Mouse (Mus musculus): ENCODE measurements around the gene Olfr1030. TPM values are rescaled to one million over a fixed set of nuclear protein-coding genes. Genes with fewer than 3 reads are reported as not detected.
"Not testable (repeated sequence)": the region's sequence is repeated elsewhere in the genome, so short reads cannot be mapped to it uniquely, and the experiment has no call there.

Olfr1030 gene
- not detected in 2 replicates for polyA plus RNA-seq (2015; fragmentation: Nextera tagmentation; extraction: Ambion mirVana)

GRCm38 (mm10) chr2:85978976-85979375, at the start of gene Olfr1030:
Gene Olfr1030, plus strand, starts transcription at chr2:85979276.
- no peak within 1 kb of the TSS for H3K4me3 ChIP-seq (replicated peaks)
- H3K27ac ChIP-seq (replicated peaks), result no peak within 1 kb of the TSS
- H3K4me1 ChIP-seq, result no peaks in the 10 kb centered on the region
- no peaks in the 10 kb centered on the region for H3K36me3 ChIP-seq
- no peak within 1 kb of the TSS for H3K4me2 ChIP-seq
- no peak for ATAC-seq (ENCODE audit: low FRiP score)
- 86% methylated on average over 1 of the region's 1 CpGs for WGBS
- no peaks in the 10 kb centered on the region for H3K27me3 ChIP-seq (replicated peaks)
- no peaks in the 10 kb centered on the region for H3K9me3 ChIP-seq (replicated peaks)
- no peak within 1 kb of the TSS for H3K9ac ChIP-seq (replicated peaks)

DNA sequence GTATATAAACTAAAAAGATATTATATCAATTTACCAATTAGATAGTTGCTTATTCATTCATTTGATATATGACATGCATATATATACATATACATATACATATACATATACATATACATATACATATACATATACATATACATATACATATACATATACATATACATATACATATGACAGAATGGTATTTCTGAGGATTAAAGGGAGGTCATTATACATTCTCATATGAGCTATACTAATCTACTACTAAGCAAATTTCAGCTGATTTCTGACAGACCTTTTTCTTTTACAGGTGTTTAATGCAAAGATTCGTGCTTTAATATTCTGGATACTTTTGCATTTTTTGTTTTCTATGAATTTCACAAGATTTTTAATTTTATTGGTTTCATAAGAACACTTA, 28.9 kb upstream of the Olfr1030 start, which contains the start of gene Olfr1028:
TSS of gene Olfr1028 (plus strand) at position 301 of the 400 bp plus-strand sequence.
- WGBS, result 82% methylated on average over 1 of the region's 1 CpGs
- no peak within 1 kb of the TSS for H3K4me3 ChIP-seq (replicated peaks)
- H3K27me3 ChIP-seq (replicated peaks), result no peaks in the 10 kb centered on the region
- H3K27ac ChIP-seq (replicated peaks), result no peak within 1 kb of the TSS
- H3K4me2 ChIP-seq, result no peak within 1 kb of the TSS
- no peak within 1 kb of the TSS for H3K9ac ChIP-seq (replicated peaks)
- H3K36me3 ChIP-seq, result no peaks in the 10 kb centered on the region
- no peaks in the 10 kb centered on the region for H3K4me1 ChIP-seq
- no peak for ATAC-seq (ENCODE audit: low FRiP score)
- no peaks in the 10 kb centered on the region for H3K9me3 ChIP-seq (replicated peaks)

DNA sequence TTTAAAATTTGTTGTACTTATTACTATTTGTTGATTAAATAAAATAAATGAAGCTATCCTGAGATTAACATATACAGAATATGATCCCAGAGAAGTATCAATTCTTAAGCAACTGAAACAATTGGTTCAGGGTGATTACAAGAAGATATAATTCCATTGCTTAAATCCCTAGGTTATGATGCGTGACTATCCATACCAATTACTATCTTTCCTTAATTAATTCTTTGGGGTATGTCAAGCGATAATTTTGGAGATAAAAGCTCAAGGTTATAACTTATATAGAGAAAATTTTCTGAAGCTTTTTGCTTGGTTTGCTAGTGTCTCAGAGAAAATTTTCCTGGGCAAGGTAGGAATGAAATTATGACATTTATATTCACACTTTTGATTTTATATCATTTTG, 5.5 kb upstream of the Olfr1030 start, which contains the start of gene Olfr1029:
TSS of gene Olfr1029 (plus strand) at position 301 of the 400 bp plus-strand sequence.
- 86% methylated on average over 2 of the region's 2 CpGs for WGBS
- Histone ChIP-seq H3K27me3 (replicated peaks) (no peaks in the 10 kb centered on the region), H3K27ac (replicated peaks) (no peak within 1 kb of the TSS), H3K4me2 (no peak within 1 kb of the TSS), H3K9me3 (replicated peaks) (no peaks in the 10 kb centered on the region), H3K4me3 (replicated peaks) (no peak within 1 kb of the TSS), H3K4me1 (no peaks in the 10 kb centered on the region), H3K36me3 (no peaks in the 10 kb centered on the region), H3K9ac (replicated peaks) (no peak within 1 kb of the TSS)
- ATAC-seq (ENCODE audit: low FRiP score), result no peak

DNA sequence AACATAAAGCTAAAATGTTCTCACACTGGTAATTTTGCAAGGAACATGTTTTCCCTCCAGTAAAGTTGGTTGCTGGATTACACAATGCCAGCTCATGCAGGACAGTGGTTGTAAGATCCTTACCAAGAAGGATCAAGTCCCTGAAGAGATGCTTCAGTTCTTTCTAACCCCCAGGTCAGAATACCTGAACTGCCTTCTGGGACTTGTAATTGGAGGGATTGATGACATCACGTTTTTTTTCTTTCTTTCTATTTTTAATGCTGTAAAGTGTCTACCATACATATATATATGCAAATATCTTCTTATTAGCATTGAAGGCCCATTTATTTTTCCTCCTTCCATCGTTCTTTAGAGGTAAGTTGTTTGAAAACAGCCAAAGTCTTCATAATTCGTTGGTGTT, 10.9 kb downstream of the Olfr1030 start, which contains the start of gene Olfr1031:
TSS of gene Olfr1031 (plus strand) at position 301 of the 400 bp plus-strand sequence.
- H3K4me3 ChIP-seq (replicated peaks), result no peak within 1 kb of the TSS
- H3K27ac ChIP-seq (replicated peaks), result no peak within 1 kb of the TSS
- no peak within 1 kb of the TSS for H3K9ac ChIP-seq (replicated peaks)
- no peaks in the 10 kb centered on the region for H3K36me3 ChIP-seq
- no peak for ATAC-seq (ENCODE audit: low FRiP score)
- H3K4me1 ChIP-seq, result no peaks in the 10 kb centered on the region
- 70% methylated on average over 3 of the region's 3 CpGs for WGBS
- H3K27me3 ChIP-seq (replicated peaks), result no peaks in the 10 kb centered on the region
- H3K4me2 ChIP-seq, result no peak within 1 kb of the TSS
- H3K9me3 ChIP-seq (replicated peaks), result no peaks in the 10 kb centered on the region

DNA sequence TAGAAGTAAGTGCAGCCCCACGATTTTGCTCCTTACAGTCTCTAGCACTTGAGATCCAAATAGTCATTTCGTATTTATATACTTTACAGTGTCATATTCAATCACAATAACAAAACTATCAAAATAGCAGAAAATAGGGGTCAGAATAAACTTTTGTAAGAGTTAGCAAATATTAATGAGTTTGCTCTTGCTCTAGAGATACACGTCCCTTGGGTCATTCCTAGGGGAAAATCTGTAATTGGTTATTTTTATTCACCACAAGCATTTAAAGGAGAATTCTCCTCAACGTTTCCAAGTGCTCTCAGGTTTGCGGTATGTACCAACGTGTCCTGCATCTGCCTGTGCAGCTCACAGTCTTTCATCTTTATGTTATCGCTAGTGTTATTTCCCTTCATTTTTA, 26.2 kb downstream of the Olfr1030 start, which contains the start of gene Olfr1032:
TSS of gene Olfr1032 (plus strand) at position 301 of the 400 bp plus-strand sequence.
- H3K9me3 ChIP-seq (replicated peaks), result no peaks in the 10 kb centered on the region
- H3K36me3 ChIP-seq, result no peaks in the 10 kb centered on the region
- no peak for ATAC-seq (ENCODE audit: low FRiP score)
- H3K4me2 ChIP-seq, result no peak within 1 kb of the TSS
- WGBS, result 89% methylated on average over 7 of the region's 7 CpGs
- no peak within 1 kb of the TSS for H3K27ac ChIP-seq (replicated peaks)
- no peaks in the 10 kb centered on the region for H3K4me1 ChIP-seq
- H3K4me3 ChIP-seq (replicated peaks), result no peak within 1 kb of the TSS
- H3K9ac ChIP-seq (replicated peaks), result no peak within 1 kb of the TSS
- no peaks in the 10 kb centered on the region for H3K27me3 ChIP-seq (replicated peaks)

GRCm38 (mm10) chr2:86020406-86020805, 41.3 kb downstream of the Olfr1030 start, which contains the start of gene Olfr1033:
Gene Olfr1033, plus strand, starts transcription at chr2:86020633.
- not testable (repeated sequence) for H3K9ac ChIP-seq (replicated peaks); H3K27ac ChIP-seq (replicated peaks); H3K36me3 ChIP-seq; H3K4me1 ChIP-seq; H3K9me3 ChIP-seq (replicated peaks); ATAC-seq (ENCODE audit: low FRiP score); H3K27me3 ChIP-seq (replicated peaks)
- 5% methylated on average over 11 of the region's 11 CpGs for WGBS
- Histone ChIP-seq H3K4me2 (peak within 1 kb of the TSS; percentile 54), H3K4me3 (replicated peaks) (peak within 1 kb of the TSS; percentile 35)

DNA sequence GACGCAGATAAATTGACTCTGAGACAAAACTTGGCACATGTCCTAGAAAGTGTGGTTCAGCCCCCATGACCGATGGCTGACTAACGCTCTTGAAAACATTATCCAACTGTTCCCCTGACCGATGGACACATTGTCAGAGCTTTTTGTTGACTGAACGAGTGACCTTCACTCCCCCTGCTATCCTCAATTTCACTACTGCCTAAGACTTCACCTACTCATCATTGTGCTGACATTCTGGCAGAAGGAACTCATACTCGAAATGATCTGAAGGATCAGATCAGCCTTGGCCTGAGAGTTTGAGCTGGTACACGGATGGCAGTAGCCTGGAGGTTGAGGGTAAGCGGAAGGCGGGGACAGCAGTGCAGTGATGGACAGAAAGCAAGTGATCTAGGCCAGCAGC, 42.4 kb downstream of the Olfr1030 start:
- not testable (repeated sequence) for H3K4me1 ChIP-seq; H3K4me2 ChIP-seq; H3K9ac ChIP-seq (replicated peaks); H3K4me3 ChIP-seq (replicated peaks); H3K27ac ChIP-seq (replicated peaks); H3K36me3 ChIP-seq; H3K27me3 ChIP-seq (replicated peaks); H3K9me3 ChIP-seq (replicated peaks); ATAC-seq (ENCODE audit: low FRiP score)
- 76% methylated on average over 5 of the region's 9 CpGs for WGBS

Other genes starting within 250 kb of the Olfr1030 start
- gene Olfr1012, start 216.5 kb upstream of the Olfr1030 start, polyA plus RNA-seq (2015; fragmentation: Nextera tagmentation; extraction: Ambion mirVana), result not detected in 2 replicates
- gene Olfr1013, start 212.2 kb upstream of the Olfr1030 start, polyA plus RNA-seq (2015; fragmentation: Nextera tagmentation; extraction: Ambion mirVana), result not detected in 2 replicates
- gene Olfr1014, start 206.6 kb upstream of the Olfr1030 start, polyA plus RNA-seq (2015; fragmentation: Nextera tagmentation; extraction: Ambion mirVana), result not detected in 2 replicates
- not detected in 2 replicates for gene Olfr1015, start 197.3 kb upstream of the Olfr1030 start, polyA plus RNA-seq (2015; fragmentation: Nextera tagmentation; extraction: Ambion mirVana)
- not detected in 2 replicates for gene Olfr1016, start 176.7 kb upstream of the Olfr1030 start, polyA plus RNA-seq (2015; fragmentation: Nextera tagmentation; extraction: Ambion mirVana)
- gene Olfr1018, start 160.8 kb upstream of the Olfr1030 start, polyA plus RNA-seq (2015; fragmentation: Nextera tagmentation; extraction: Ambion mirVana), result not detected in 2 replicates
- not detected in 2 replicates for gene Olfr1019, start 133.8 kb upstream of the Olfr1030 start, polyA plus RNA-seq (2015; fragmentation: Nextera tagmentation; extraction: Ambion mirVana)
- not detected in 2 replicates for gene Olfr1020, start 132.2 kb upstream of the Olfr1030 start, polyA plus RNA-seq (2015; fragmentation: Nextera tagmentation; extraction: Ambion mirVana)
- not detected in 2 replicates for gene Olfr1022, start 110.7 kb upstream of the Olfr1030 start, polyA plus RNA-seq (2015; fragmentation: Nextera tagmentation; extraction: Ambion mirVana)
- not detected in 2 replicates for gene Olfr1023, start 93.6 kb upstream of the Olfr1030 start, polyA plus RNA-seq (2015; fragmentation: Nextera tagmentation; extraction: Ambion mirVana)
- gene Olfr1024, start 74.2 kb upstream of the Olfr1030 start, polyA plus RNA-seq (2015; fragmentation: Nextera tagmentation; extraction: Ambion mirVana), result not detected in 2 replicates
- gene Olfr1025-ps1, start 64.1 kb upstream of the Olfr1030 start, polyA plus RNA-seq (2015; fragmentation: Nextera tagmentation; extraction: Ambion mirVana), result not detected in 2 replicates
- gene Olfr1026, start 57.7 kb upstream of the Olfr1030 start, polyA plus RNA-seq (2015; fragmentation: Nextera tagmentation; extraction: Ambion mirVana), result not detected in 2 replicates
- not detected in 2 replicates for gene Olfr1028, start 28.8 kb upstream of the Olfr1030 start, polyA plus RNA-seq (2015; fragmentation: Nextera tagmentation; extraction: Ambion mirVana)
- gene Olfr1029, start 5.4 kb upstream of the Olfr1030 start, polyA plus RNA-seq (2015; fragmentation: Nextera tagmentation; extraction: Ambion mirVana), result not detected in 2 replicates
- gene Olfr1031, start 11.0 kb downstream of the Olfr1030 start, polyA plus RNA-seq (2015; fragmentation: Nextera tagmentation; extraction: Ambion mirVana), result not detected in 2 replicates
- not detected in 2 replicates for gene Olfr1032, start 26.3 kb downstream of the Olfr1030 start, polyA plus RNA-seq (2015; fragmentation: Nextera tagmentation; extraction: Ambion mirVana)
- gene Olfr1033, start 41.4 kb downstream of the Olfr1030 start, polyA plus RNA-seq (2015; fragmentation: Nextera tagmentation; extraction: Ambion mirVana), result 0.04 and 0.28 TPM in 2 replicates
- gene Olfr1034, start 66.6 kb downstream of the Olfr1030 start, polyA plus RNA-seq (2015; fragmentation: Nextera tagmentation; extraction: Ambion mirVana), result not detected in 2 replicates
- not detected in 2 replicates for gene Olfr1036, start 94.7 kb downstream of the Olfr1030 start, polyA plus RNA-seq (2015; fragmentation: Nextera tagmentation; extraction: Ambion mirVana)
- not detected in 2 replicates for gene Olfr1037, start 108.1 kb downstream of the Olfr1030 start, polyA plus RNA-seq (2015; fragmentation: Nextera tagmentation; extraction: Ambion mirVana)
- gene Olfr1039, start 156.7 kb downstream of the Olfr1030 start, polyA plus RNA-seq (2015; fragmentation: Nextera tagmentation; extraction: Ambion mirVana), result not detected in 2 replicates
- gene Olfr1040, start 167.5 kb downstream of the Olfr1030 start, polyA plus RNA-seq (2015; fragmentation: Nextera tagmentation; extraction: Ambion mirVana), result not detected in 2 replicates
- gene Olfr1042, start 182.6 kb downstream of the Olfr1030 start, polyA plus RNA-seq (2015; fragmentation: Nextera tagmentation; extraction: Ambion mirVana), result not detected in 2 replicates
- not detected in 2 replicates for gene Olfr1043, start 188.2 kb downstream of the Olfr1030 start, polyA plus RNA-seq (2015; fragmentation: Nextera tagmentation; extraction: Ambion mirVana)
- not detected in 2 replicates for gene Olfr1044, start 198.5 kb downstream of the Olfr1030 start, polyA plus RNA-seq (2015; fragmentation: Nextera tagmentation; extraction: Ambion mirVana)
- gene Olfr52, start 206.4 kb downstream of the Olfr1030 start, polyA plus RNA-seq (2015; fragmentation: Nextera tagmentation; extraction: Ambion mirVana), result not detected in 2 replicates
- not detected in 2 replicates for gene Olfr1045, start 223.7 kb downstream of the Olfr1030 start, polyA plus RNA-seq (2015; fragmentation: Nextera tagmentation; extraction: Ambion mirVana)
- gene Olfr1046, start 240.0 kb downstream of the Olfr1030 start, polyA plus RNA-seq (2015; fragmentation: Nextera tagmentation; extraction: Ambion mirVana), result not detected in 2 replicates